Mouse (Mus musculus): ENCODE measurements around the gene Rundc1. TPM values are rescaled to one million over a fixed set of nuclear protein-coding genes. Genes with fewer than 3 reads are reported as not detected.
A peak's percentile ranks its signal among the peaks of the same experiment; 100 is the strongest.
"Not testable (repeated sequence)": the region's sequence is repeated elsewhere in the genome, so short reads cannot be mapped to it uniquely, and the experiment has no call there.

Rundc1 gene
- polyA plus RNA-seq, 2 experiments = 2.9 to 3.9 TPM

GRCm38 (mm10) chr11:101442760-101443159, 17.9 kb downstream of the Rundc1 start:
- DNase-seq (ENCODE audit: low read depth in 3 of 3, low spot score in 3 of 3) (no peak), ATAC-seq (ENCODE audit: insufficient read depth) (no peak)
- peak overlapping the region; percentile 85 for H3K9ac ChIP-seq (replicated peaks)
- H3K4me1 ChIP-seq (replicated peaks; ENCODE audit: control insufficient read depth in 2 of 2, insufficient read depth in 2 of 2, low read length in 1 of 2) = peaks cover 3 to 22% of the 10 kb centered on the region in 2 experiments
- H3K36me3 ChIP-seq (replicated peaks; ENCODE audit: control insufficient read depth, insufficient read depth, low read depth) = peaks cover 23% of the 10 kb centered on the region
- H3K4me2 ChIP-seq (ENCODE audit: low read depth) = peak overlapping the region; percentile 76
- H3K9me3 ChIP-seq (ENCODE audit: control insufficient read depth, low read length) = no peaks in the 10 kb centered on the region
- H3K4me3 ChIP-seq (ENCODE audit: insufficient read depth in 1 of 2, low read depth in 2 of 2, low read length in 2 of 2) = peak overlapping the region; percentile 77 to 91
- H3K27ac ChIP-seq = peak overlapping the region; percentile 56
- no peaks in the 10 kb centered on the region for H3K27me3 ChIP-seq (ENCODE audit: control insufficient read depth, insufficient read depth, low read length)
- 0% methylated on average over 14 of the region's 14 CpGs for WGBS (ENCODE audit: insufficient replicate concordance)
- TF ChIP-seq CTCF (IDR thresholded peaks at IDR 0.05; ENCODE audit: low read depth) (no peak), EP300 (IDR thresholded peaks at IDR 0.05; ENCODE audit: low read depth) (no peak)

GRCm38 (mm10) chr11:101446319-101446718, 21.4 kb downstream of the Rundc1 start:
- Histone ChIP-seq H3K36me3 (replicated peaks; ENCODE audit: control insufficient read depth, insufficient read depth, low read depth) (peaks cover 23% of the 10 kb centered on the region), H3K4me2 (ENCODE audit: low read depth) (no peak overlapping the region), H3K9ac (replicated peaks) (no peak overlapping the region), H3K4me3 (ENCODE audit: insufficient read depth in 1 of 2, low read depth in 2 of 2, low read length in 2 of 2) (no peak overlapping the region), H3K27ac (peak overlapping the region; percentile 25; the same call in 1 of the 2 replicates), H3K27me3 (ENCODE audit: control insufficient read depth, insufficient read depth, low read length) (no peaks in the 10 kb centered on the region), H3K4me1 (replicated peaks; ENCODE audit: control insufficient read depth in 2 of 2, insufficient read depth in 2 of 2, low read length in 1 of 2) (peaks cover 13 to 30% of the 10 kb centered on the region in 2 experiments), H3K9me3 (ENCODE audit: control insufficient read depth, low read length) (no peaks in the 10 kb centered on the region)
- ATAC-seq (ENCODE audit: insufficient read depth) (no peak), DNase-seq (ENCODE audit: low read depth in 3 of 3, low spot score in 3 of 3) (no peak)
- TF ChIP-seq EP300 (IDR thresholded peaks at IDR 0.05; ENCODE audit: low read depth) (no peak), CTCF (IDR thresholded peaks at IDR 0.05; ENCODE audit: low read depth) (no peak)
- 74% methylated on average over 1 of the region's 1 CpGs for WGBS (ENCODE audit: insufficient replicate concordance)

GRCm38 (mm10) chr11:101446860-101447259, 22.0 kb downstream of the Rundc1 start:
- WGBS (ENCODE audit: insufficient replicate concordance) = 74% methylated on average over 8 of the region's 8 CpGs
- H3K27ac ChIP-seq = not testable (repeated sequence)

GRCm38 (mm10) chr11:101447786-101448185, 22.9 kb downstream of the Rundc1 start:
- Histone ChIP-seq H3K27ac (peak overlapping the region; percentile 95), H3K27me3 (ENCODE audit: control insufficient read depth, insufficient read depth, low read length) (no peaks in the 10 kb centered on the region), H3K4me3 (ENCODE audit: insufficient read depth in 1 of 2, low read depth in 2 of 2, low read length in 2 of 2) (peak overlapping the region; percentile 90 to 96; a peak in 2 of 4 replicates), H3K36me3 (replicated peaks; ENCODE audit: control insufficient read depth, insufficient read depth, low read depth) (peaks cover 23% of the 10 kb centered on the region), H3K4me1 (replicated peaks; ENCODE audit: control insufficient read depth in 2 of 2, insufficient read depth in 2 of 2, low read length in 1 of 2) (peaks cover 13 to 41% of the 10 kb centered on the region in 2 experiments), H3K4me2 (ENCODE audit: low read depth) (peak overlapping the region; percentile 78), H3K9ac (replicated peaks) (no peak overlapping the region), H3K9me3 (ENCODE audit: control insufficient read depth, low read length) (no peaks in the 10 kb centered on the region)
- DNase-seq (ENCODE audit: low read depth in 3 of 3, low spot score in 3 of 3) (no peak), ATAC-seq (ENCODE audit: insufficient read depth) (no peak)
- 77% methylated on average over 5 of the region's 5 CpGs for WGBS (ENCODE audit: insufficient replicate concordance)
- TF ChIP-seq CTCF (IDR thresholded peaks at IDR 0.05; ENCODE audit: low read depth) = no peak
- no peak for TF ChIP-seq EP300 (IDR thresholded peaks at IDR 0.05; ENCODE audit: low read depth)

More at GRCm38 (mm10) chr11:101446860-101447259, 22.0 kb downstream of the Rundc1 start:
- H3K27me3 ChIP-seq (ENCODE audit: control insufficient read depth, insufficient read depth, low read length); ATAC-seq (ENCODE audit: insufficient read depth); H3K4me3 ChIP-seq (ENCODE audit: insufficient read depth in 1 of 2, low read depth in 2 of 2, low read length in 2 of 2); H3K4me2 ChIP-seq (ENCODE audit: low read depth); H3K9me3 ChIP-seq (ENCODE audit: control insufficient read depth, low read length); DNase-seq (ENCODE audit: low read depth in 3 of 3, low spot score in 3 of 3); H3K9ac ChIP-seq (replicated peaks): not testable (repeated sequence)
- peaks cover 13 to 35% of the 10 kb centered on the region in 2 experiments for H3K4me1 ChIP-seq (replicated peaks; ENCODE audit: control insufficient read depth in 2 of 2, insufficient read depth in 2 of 2, low read length in 1 of 2)
- peaks cover 23% of the 10 kb centered on the region for H3K36me3 ChIP-seq (replicated peaks; ENCODE audit: control insufficient read depth, insufficient read depth, low read depth)

GRCm38 (mm10) chr11:101448274-101448746, 23.4 kb downstream of the Rundc1 start, which contains the start of gene Ifi35:
TSS of gene Ifi35 (plus strand) at chr11:101448407.
- Histone ChIP-seq H3K4me2 (ENCODE audit: low read depth) (peak within 1 kb of the TSS; percentile 78), H3K9me3 (ENCODE audit: control insufficient read depth, low read length) (no peaks in the 10 kb centered on the region), H3K27me3 (ENCODE audit: control insufficient read depth, insufficient read depth, low read length) (no peaks in the 10 kb centered on the region), H3K4me3 (ENCODE audit: insufficient read depth in 1 of 2, low read depth in 2 of 2, low read length in 2 of 2) (peak within 1 kb of the TSS; percentile 90 to 96), H3K4me1 (replicated peaks; ENCODE audit: control insufficient read depth in 2 of 2, insufficient read depth in 2 of 2, low read length in 1 of 2) (peaks cover 13 to 37% of the 10 kb centered on the region in 2 experiments), H3K36me3 (replicated peaks; ENCODE audit: control insufficient read depth, insufficient read depth, low read depth) (peaks cover 23% of the 10 kb centered on the region), H3K9ac (replicated peaks) (peak within 1 kb of the TSS; percentile 90), H3K27ac (peak within 1 kb of the TSS; percentile 95)
- no peak for TF ChIP-seq CTCF (IDR thresholded peaks at IDR 0.05; ENCODE audit: low read depth)
- TF ChIP-seq EP300 (IDR thresholded peaks at IDR 0.05; ENCODE audit: low read depth) = no peak
- WGBS (ENCODE audit: insufficient replicate concordance) = 2% methylated on average over 10 of the region's 10 CpGs
- ATAC-seq (ENCODE audit: insufficient read depth) (peak; percentile 83), DNase-seq (ENCODE audit: low read depth in 3 of 3, low spot score in 3 of 3) (peak; percentile 85 to 91 (median 86))
